Mouse (Mus musculus) neural tube, embryonic 12.5 days (tissue): ENCODE results near the gene Celf2. TPM values are rescaled to one million over a fixed set of nuclear protein-coding genes. Genes with fewer than 3 reads are reported as not detected.
A peak's percentile ranks its signal among the peaks of the same experiment; 100 is the strongest.

Experiments used
- ATAC-seq: fragments of 200-750 bp; cut with Nextera tagmentation; 2 replicates; pipeline ENCODE4 v1.8.0; 2017; ENCODE audit warnings: low read depth, mild to moderate bottlenecking, moderate TSS enrichment, moderate library complexity; ENCODE audit not compliant: low FRiP score
- H3K27ac ChIP-seq: fragments of 300-500 bp; sonication (generic); 2 replicates; pipeline ENCODE4 v1.5.1; 2016
- H3K27me3 ChIP-seq: fragments of 300-500 bp; sonication (generic); replicated peaks from 2 replicates; pipeline ENCODE4 v1.6.1; 2016; ENCODE audit warnings: mild to moderate bottlenecking
- H3K36me3 ChIP-seq: fragments of 300-500 bp; sonication (generic); 2 replicates; pipeline ENCODE4 v1.6.1; 2016; ENCODE audit warnings: mild to moderate bottlenecking
- H3K4me1 ChIP-seq: fragments of 300-500 bp; sonication (generic); 2 replicates; pipeline ENCODE4 v1.6.1; 2016
- H3K4me2 ChIP-seq: fragments of 300-500 bp; sonication (generic); replicated peaks from 2 replicates; pipeline ENCODE4 v1.6.1; 2016; ENCODE audit warnings: mild to moderate bottlenecking
- H3K4me3 ChIP-seq: fragments of 300-500 bp; sonication (generic); 2 replicates; pipeline ENCODE4 v1.5.1; 2016
- H3K9ac ChIP-seq: fragments of 300-500 bp; sonication (generic); 2 replicates; pipeline ENCODE4 v1.6.1; 2016; ENCODE audit warnings: mild to moderate bottlenecking
- H3K9me3 ChIP-seq: fragments of 300-500 bp; sonication (generic); 2 replicates; pipeline ENCODE4 v1.6.1; 2016; ENCODE audit warnings: mild to moderate bottlenecking
- WGBS: fragments of 180-500 bp; shearing (Covaris S2); methylation state at CpG from one replicate; pipeline ENCODE4 v1.1.7; 2016; 5-methylcytosine and 5-hydroxymethylcytosine counted together
- polyA plus RNA-seq: library from polyadenylated mRNA; unstranded; fragments of >200 nt; fragmentation: Nextera tagmentation; extraction: Ambion mirVana; gene quantifications from 2 replicates; pipeline ENCODE4 v1.2.1, GENCODE M21; 2016

Celf2 gene
- polyA plus RNA-seq, 1 experiment from 2014 or later, result 98.4 TPM

DNA sequence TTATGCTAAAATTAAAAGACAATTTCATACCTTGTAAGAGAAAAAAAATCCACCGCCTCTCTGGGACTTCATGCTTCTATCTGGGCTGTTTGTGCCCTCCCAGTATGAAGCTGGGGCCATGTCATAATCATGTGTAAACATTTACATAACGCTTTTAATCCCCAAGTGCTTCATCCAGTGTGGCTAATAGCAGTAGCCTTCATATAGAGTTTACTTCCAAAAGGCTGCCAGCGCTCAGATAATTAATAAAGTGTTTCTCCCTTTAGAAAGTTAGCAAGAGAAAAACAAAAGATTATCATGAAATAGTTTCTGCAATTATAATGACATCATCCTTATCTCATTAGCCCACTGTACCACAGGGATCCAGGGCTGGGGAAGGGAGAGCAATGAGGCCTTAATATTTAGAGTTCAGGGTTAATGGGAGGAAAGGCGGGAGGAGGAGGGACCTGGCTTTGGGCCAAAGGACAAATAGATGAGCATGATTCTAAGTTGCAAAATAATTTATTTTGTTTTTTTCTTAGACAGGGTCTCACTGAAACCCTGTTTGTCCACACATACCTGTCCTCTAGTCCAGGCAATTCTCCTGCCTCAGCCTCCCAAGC is 425.8 kb downstream of the Celf2 start:
- Histone ChIP-seq H3K27ac (no peak overlapping the region), H3K9ac (no peak overlapping the region), H3K27me3 (no peaks in the 10 kb centered on the region), H3K36me3 (no peaks in the 10 kb centered on the region), H3K4me1 (peaks cover 13% of the 10 kb centered on the region), H3K4me2 (no peak overlapping the region), H3K9me3 (no peaks in the 10 kb centered on the region), H3K4me3 (no peak overlapping the region)
- ATAC-seq, result no peak
- WGBS, result 89% methylated on average over 4 of the region's 4 CpGs

DNA sequence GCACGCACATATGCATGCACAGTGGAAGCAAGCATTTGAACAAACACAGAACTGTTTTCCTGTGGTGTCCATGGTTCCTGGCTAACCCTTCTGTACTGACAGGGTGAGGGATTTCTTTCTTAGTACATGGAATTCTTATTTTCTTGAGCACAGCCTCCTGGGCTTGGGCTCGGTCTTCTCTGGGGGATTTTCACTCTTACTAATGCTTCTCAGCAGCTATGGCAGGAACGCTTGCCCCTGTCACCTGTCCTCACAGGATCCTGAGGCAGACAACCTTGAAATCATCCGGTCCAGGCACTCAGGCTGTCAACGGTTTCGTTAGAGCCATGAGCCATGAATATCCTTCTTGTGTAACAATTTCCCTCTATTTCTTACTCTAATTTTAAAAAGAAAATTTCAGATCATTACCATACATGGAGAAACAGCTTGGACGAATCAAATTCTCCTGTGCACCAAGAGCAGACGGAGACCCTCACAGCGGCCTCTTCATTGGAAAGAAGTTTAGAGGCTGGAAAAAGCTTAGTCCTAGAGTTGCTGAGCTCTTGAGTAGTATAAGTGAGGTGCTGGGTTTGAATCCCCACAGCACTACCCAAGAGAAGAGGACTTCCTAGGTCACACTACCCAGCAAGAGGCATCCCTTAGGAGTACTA is 426.9 kb downstream of the Celf2 start:
- WGBS, result 86% methylated on average over 9 of the region's 9 CpGs
- Histone ChIP-seq H3K4me3 (no peak overlapping the region), H3K4me1 (peaks cover 13% of the 10 kb centered on the region), H3K4me2 (no peak overlapping the region), H3K27me3 (no peaks in the 10 kb centered on the region), H3K9me3 (peaks cover under 1% of the 10 kb centered on the region; the same call in 1 of the 2 replicates), H3K27ac (no peak overlapping the region), H3K9ac (no peak overlapping the region), H3K36me3 (no peaks in the 10 kb centered on the region)
- no peak for ATAC-seq

DNA sequence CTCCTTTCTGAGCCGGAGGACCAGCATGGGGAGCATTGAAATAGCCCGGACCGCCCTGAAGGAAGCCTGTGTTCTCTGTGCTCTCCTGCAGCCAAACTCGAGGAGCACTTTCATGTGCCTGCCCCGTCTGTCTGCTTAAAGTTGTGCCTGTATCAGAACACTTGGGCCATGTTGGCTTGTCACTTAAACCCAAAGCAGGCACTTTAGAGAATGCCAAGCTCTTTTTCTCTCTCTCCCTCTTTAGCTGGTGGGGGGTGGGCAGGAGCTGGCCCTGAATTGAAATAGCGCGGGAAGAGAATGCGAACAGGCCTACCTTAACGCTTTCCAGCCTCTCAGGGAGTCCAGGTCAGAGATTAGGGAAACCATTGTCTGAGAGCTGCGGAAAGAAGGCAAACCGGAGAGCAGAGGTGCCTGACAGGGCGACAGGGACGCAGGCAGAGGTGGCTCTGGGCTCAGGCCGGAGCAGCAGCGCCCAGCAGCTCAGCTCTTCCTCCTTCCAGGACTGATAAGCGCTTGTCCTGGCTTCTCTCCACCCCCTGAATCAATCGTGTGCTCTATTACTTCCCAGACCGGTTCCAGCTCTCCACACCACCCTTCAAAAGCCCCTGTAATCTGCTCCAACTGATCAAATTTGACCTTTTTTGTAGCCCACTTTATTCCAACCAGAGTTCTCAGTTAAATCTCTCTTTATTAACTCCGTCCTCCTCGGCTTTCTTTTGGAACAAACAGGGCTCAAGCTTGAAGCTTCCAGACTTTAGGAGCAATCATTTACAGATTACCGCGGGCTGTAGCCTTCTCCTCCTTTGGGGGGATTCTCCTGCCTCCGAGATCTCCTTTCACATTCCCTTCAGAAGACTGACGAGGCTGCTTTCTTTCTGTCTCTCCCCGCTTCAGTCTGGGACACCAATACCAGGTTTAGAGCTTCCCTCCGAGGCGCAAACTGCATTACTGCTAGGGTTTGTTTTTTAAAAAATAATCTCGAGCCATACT is 428.3 kb downstream of the Celf2 start:
- Histone ChIP-seq H3K27me3 (no peaks in the 10 kb centered on the region), H3K4me1 (peaks cover 13% of the 10 kb centered on the region), H3K4me3 (no peak overlapping the region), H3K9ac (peak overlapping the region; percentile 49), H3K27ac (no peak overlapping the region), H3K36me3 (no peaks in the 10 kb centered on the region), H3K9me3 (peaks cover 5% of the 10 kb centered on the region), H3K4me2 (peak overlapping the region; percentile 57)
- 11% methylated on average over 28 of the region's 28 CpGs for WGBS
- ATAC-seq, result peak; percentile 55; the same call in 1 of the 2 replicates

DNA sequence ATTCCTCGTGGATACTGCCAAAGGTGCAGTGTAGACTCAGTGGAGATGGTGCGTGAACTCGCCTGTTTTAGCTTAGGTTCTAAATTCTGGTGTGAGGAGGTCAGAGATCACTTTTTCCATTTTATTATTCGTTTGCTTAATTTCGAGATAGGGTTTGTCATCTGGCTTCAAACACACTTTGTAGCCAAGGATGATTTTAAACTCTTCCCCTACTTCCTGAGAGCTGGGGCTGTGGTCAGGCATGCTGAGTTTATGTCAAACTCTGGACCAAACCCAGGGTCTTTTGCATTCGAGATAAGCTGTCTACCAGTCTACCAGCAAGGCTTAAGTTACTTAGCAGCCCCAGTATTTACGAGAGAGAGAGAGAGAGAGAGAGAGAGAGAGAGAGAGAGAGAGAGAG is 429.3 kb downstream of the Celf2 start:
- no peak overlapping the region for H3K4me3 ChIP-seq
- WGBS, result 79% methylated on average over 7 of the region's 7 CpGs
- no peaks in the 10 kb centered on the region for H3K36me3 ChIP-seq
- H3K4me2 ChIP-seq, result no peak overlapping the region
- no peak overlapping the region for H3K27ac ChIP-seq
- ATAC-seq, result no peak
- no peak overlapping the region for H3K9ac ChIP-seq
- H3K4me1 ChIP-seq, result peaks cover 13% of the 10 kb centered on the region
- H3K27me3 ChIP-seq, result no peaks in the 10 kb centered on the region
- H3K9me3 ChIP-seq, result peaks cover 12% of the 10 kb centered on the region

DNA sequence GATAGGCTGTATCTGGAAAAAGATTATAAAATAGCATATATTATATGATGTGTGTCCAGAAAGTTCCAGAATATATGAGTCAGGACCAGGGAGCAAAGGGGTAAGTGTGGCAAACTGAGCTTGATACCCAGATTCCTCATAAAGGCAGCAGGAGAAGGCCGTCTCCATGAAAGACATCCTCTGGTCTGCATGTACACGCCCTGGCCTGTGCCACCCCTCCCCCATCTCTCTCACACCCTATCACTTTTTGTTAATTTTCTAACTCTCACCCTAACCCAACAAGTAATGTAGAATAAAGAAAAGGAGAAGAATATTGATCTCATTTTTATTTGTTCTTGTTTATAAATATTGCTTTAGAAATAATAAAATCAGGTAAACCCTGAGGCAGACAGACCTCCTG is 430.0 kb downstream of the Celf2 start:
- Histone ChIP-seq H3K9me3 (peaks cover 12% of the 10 kb centered on the region), H3K27ac (no peak overlapping the region), H3K9ac (no peak overlapping the region), H3K4me2 (no peak overlapping the region), H3K36me3 (no peaks in the 10 kb centered on the region), H3K4me1 (peaks cover 13% of the 10 kb centered on the region), H3K4me3 (no peak overlapping the region), H3K27me3 (no peaks in the 10 kb centered on the region)
- 90% methylated on average over 2 of the region's 2 CpGs for WGBS
- no peak for ATAC-seq

DNA sequence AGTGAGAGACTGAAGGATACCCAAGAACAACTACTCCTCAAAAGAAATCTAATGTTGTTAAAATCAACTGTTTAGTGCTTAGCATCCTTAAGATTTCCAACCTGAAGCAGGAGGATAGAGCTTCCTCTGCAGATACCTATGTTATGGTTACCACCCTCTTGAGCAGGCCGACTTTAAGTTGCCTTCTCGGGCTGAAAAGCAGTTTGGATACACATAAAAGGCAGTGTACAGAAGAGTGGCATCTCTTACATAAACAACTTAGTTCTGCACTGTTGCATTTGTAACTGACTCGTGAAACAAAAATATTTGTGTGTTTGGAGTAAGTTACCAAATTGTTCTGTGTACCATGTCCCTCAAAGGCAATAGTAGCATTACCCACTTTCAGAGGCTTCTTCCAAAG is 435.6 kb downstream of the Celf2 start:
- Histone ChIP-seq H3K27ac (no peak overlapping the region), H3K9ac (no peak overlapping the region), H3K36me3 (no peaks in the 10 kb centered on the region), H3K9me3 (peaks cover 12% of the 10 kb centered on the region), H3K4me3 (no peak overlapping the region), H3K4me1 (no peaks in the 10 kb centered on the region), H3K4me2 (no peak overlapping the region), H3K27me3 (no peaks in the 10 kb centered on the region)
- no peak for ATAC-seq
- 73% methylated on average over 3 of the region's 3 CpGs for WGBS

DNA sequence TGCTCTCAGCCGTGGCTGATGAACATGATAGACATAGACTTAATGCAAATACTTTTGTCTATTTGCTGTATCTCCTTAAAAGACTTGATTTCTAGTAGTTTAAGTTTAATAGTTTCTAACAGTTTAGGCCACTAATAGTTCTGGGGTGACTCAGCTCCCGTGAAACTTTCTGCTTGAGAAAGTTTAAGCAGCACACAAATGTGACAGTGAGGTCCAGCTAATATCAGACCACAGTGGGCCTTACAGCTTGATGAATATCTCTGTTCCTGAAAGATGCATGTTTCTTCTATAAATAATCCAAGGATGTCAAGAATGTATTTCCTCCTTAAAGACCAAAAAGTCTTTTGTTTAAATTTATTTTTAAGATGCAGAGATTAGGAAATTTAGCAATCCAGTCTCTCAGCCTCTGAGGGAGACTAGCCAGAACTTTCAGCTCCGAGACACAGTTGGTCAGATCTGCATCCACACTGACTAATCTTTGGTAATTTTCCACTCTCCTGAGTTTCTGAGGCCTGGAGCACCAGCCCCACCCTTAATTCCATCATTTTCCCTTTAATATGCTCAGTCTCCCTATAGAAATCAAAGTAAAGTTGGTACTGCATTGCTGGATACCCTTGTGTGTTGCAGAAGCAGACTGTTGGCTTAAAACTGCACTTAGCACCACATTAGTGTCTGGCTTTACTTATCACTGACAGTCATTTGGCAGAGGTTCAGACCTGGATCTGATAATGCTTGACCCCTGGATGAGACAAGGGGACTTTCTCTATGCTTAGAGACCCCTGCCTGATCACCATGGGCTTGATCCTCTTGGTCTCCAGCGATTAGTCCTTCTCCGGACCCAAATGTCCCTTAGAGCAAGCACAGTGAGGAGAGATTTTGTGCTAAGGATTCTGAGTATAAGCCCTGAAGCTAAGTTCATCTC is 436.8 kb downstream of the Celf2 start:
- Histone ChIP-seq H3K27ac (no peak overlapping the region), H3K36me3 (no peaks in the 10 kb centered on the region), H3K9ac (no peak overlapping the region), H3K4me2 (no peak overlapping the region), H3K27me3 (no peaks in the 10 kb centered on the region), H3K9me3 (peaks cover 12% of the 10 kb centered on the region), H3K4me3 (no peak overlapping the region), H3K4me1 (no peaks in the 10 kb centered on the region)
- ATAC-seq, result no peak
- 85% methylated on average over 5 of the region's 5 CpGs for WGBS

DNA sequence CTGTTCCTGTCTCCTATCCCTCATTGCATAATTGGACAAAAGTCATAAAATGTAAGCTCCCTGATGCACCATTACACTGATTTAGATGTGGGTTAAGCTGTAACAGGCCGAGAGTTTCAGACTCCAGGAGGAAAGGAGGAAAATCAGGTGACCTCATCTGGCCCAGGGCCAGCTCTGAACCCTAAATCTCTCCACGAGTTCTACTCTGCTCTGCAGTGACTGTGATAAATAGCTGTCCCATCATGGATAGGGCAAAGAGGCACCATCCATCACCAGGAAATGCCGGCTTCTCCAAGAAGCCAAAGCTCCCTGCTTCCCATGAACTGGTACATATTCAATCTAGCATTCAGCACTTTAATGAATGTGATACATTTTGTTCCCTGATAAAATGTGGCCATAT is 439.9 kb downstream of the Celf2 start:
- Histone ChIP-seq H3K9me3 (no peaks in the 10 kb centered on the region), H3K27ac (no peak overlapping the region), H3K4me2 (no peak overlapping the region), H3K4me1 (no peaks in the 10 kb centered on the region), H3K27me3 (no peaks in the 10 kb centered on the region), H3K9ac (no peak overlapping the region), H3K4me3 (no peak overlapping the region), H3K36me3 (no peaks in the 10 kb centered on the region)
- 21% methylated on average over 3 of the region's 3 CpGs for WGBS
- ATAC-seq, result peak; percentile 63; the same call in 1 of the 2 replicates

DNA sequence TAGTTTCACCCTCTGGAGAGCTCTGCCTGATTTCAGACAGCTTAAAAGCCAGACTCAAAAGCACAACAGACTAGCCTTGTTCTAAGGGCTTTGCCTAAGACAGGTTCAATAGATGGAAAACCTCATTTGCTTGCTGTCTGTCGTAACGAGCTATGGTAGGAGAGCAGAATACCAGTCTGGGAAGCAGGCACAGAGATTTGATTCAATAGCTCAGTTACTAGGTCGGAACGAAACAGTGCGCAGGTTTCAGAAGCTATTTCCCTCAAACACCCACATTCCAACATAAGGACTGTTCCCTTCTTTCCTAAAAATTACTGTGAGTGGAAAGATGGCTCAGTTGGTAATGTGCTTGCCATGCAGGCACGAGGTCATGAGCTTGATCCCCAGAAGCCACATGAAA is 441.1 kb downstream of the Celf2 start:
- WGBS, result 83% methylated on average over 6 of the region's 6 CpGs
- H3K9ac ChIP-seq, result no peak overlapping the region
- ATAC-seq, result no peak
- no peaks in the 10 kb centered on the region for H3K36me3 ChIP-seq
- H3K27me3 ChIP-seq, result no peaks in the 10 kb centered on the region
- H3K4me3 ChIP-seq, result no peak overlapping the region
- H3K9me3 ChIP-seq, result no peaks in the 10 kb centered on the region
- no peak overlapping the region for H3K27ac ChIP-seq
- no peak overlapping the region for H3K4me2 ChIP-seq
- H3K4me1 ChIP-seq, result peaks cover 9% of the 10 kb centered on the region; the same call in 1 of the 2 replicates

DNA sequence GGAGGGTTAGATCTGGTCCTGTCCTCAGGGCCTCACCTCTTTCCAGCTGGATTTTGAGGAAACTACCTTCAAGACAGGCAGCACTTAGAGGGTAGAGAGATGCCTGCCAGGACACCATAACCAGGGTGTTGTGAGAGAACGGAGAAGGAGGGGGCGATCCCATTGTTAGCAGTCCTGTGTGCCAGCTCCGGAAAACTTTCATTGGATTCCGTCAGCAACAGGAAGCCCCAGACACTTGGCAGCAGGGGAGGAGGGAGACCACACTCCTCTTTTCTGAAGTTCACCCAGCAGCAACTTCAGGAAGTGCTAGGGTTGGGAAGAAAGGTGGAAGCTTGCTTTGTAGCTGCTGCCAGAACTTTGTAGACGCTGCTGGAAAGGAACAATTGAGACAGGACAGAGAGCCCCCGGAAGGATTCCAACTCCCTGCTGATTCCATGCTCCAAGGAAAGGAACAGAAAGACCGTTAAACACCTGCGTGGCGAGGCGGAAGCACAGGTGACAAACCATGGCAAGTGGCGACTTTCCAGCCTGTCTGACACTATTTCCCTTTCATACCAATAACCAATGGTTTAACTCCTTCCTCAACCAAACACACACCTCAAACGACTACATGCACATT is 445.7 kb downstream of the Celf2 start:
- no peak overlapping the region for H3K9ac ChIP-seq
- H3K27ac ChIP-seq, result no peak overlapping the region
- no peak for ATAC-seq
- no peak overlapping the region for H3K4me3 ChIP-seq
- H3K36me3 ChIP-seq, result no peaks in the 10 kb centered on the region
- 25% methylated on average over 12 of the region's 12 CpGs for WGBS
- H3K9me3 ChIP-seq, result no peaks in the 10 kb centered on the region
- H3K4me2 ChIP-seq, result peak overlapping the region; percentile 40
- H3K4me1 ChIP-seq, result peaks cover 10% of the 10 kb centered on the region; the same call in 1 of the 2 replicates
- no peaks in the 10 kb centered on the region for H3K27me3 ChIP-seq

DNA sequence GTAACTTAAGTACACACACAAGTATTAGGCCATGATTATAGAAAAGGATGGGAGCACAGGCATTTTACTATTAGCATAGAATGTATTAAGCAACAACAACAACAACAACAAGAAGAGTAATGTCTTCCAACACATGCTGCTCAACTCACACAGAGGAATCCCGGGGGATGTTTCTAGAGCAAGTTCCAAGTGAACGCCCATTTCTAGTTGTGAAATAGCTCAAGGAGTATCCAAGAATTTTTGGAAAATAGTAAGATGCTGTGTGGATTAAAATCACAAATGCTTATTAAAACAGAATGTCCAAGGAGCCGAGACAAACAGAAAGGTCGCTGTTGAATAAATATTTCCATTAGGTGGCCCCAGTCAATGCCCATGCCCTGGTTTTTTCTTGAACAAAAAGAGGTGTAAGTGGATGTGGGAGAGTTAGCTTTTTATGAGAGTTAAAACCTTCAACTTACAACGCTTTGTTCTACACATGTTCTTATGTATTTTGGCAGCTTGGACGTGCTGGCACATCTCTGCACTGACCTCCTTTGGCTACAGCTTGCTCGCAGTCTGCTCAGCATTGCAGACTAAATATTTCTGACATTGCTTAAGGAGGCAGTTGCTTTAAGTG is 448.8 kb downstream of the Celf2 start:
- Histone ChIP-seq H3K27me3 (no peaks in the 10 kb centered on the region), H3K4me3 (no peak overlapping the region), H3K4me1 (peaks cover 10% of the 10 kb centered on the region; the same call in 1 of the 2 replicates), H3K27ac (no peak overlapping the region), H3K9ac (no peak overlapping the region), H3K36me3 (no peaks in the 10 kb centered on the region), H3K4me2 (no peak overlapping the region), H3K9me3 (no peaks in the 10 kb centered on the region)
- WGBS, result 86% methylated on average over 7 of the region's 7 CpGs
- ATAC-seq, result no peak
